Mouse (Mus musculus): Measurements from ENCODE around the gene Plppr5. TPM values are rescaled to one million over a fixed set of nuclear protein-coding genes. Genes with fewer than 3 reads are reported as not detected.

The Plppr5 gene
- polyA plus RNA-seq (2016; fragmentation: Nextera tagmentation; extraction: Ambion mirVana): 0.62 and 0.78 TPM in 2 replicates

DNA sequence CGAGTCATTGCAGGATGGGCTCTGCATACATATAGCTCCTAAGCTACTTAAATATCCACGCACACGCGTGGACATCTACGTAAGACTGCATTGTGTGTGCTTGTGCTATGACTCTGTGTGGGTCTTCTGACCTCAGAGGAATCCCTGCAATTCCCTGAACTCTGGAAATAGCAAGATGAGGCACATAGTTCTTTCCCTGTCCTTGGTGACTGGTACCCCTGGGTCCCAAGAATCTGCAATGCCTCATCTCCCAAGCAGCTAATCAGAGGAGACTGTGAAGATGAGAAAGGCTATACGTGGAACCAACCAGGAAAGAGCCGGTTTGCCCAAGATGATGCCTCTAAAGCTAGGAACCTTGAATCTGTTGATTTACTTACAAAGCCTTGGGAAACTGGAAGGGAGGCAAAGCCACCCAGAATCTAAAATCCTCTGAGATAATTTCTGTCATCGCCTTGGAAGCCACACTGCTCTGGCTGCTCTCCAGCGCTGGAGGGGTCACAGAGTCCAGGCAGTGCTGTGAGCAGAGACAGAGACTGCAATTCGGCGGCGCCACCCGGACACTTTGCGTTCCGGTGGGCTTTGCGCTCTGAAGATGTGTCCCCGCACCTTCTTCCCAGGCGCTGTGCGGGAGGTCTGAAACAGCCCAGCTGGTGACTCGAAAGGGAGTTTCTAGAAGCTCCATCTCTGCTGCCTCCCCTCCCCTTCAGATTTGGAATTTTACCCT is at the start of gene Plppr5:
Gene Plppr5 (plus strand): TSS at position 308 of the 724 bp plus-strand sequence.
- Histone ChIP-seq H3K4me3 (peak within 1 kb of the TSS; percentile 73), H3K4me1 (peaks cover 11% of the 10 kb centered on the region), H3K4me2 (replicated peaks) (peak within 1 kb of the TSS; percentile 97), H3K27me3 (peaks cover 23% of the 10 kb centered on the region), H3K27ac (peak within 1 kb of the TSS; percentile 41; the same call in 1 of the 2 replicates), H3K9ac (peak within 1 kb of the TSS; percentile 80), H3K36me3 (no peaks in the 10 kb centered on the region), H3K9me3 (replicated peaks) (no peaks in the 10 kb centered on the region)
- ATAC-seq (ENCODE audit: low FRiP score): peak; percentile 65
- WGBS: 24% methylated on average over 20 of the region's 20 CpGs

DNA sequence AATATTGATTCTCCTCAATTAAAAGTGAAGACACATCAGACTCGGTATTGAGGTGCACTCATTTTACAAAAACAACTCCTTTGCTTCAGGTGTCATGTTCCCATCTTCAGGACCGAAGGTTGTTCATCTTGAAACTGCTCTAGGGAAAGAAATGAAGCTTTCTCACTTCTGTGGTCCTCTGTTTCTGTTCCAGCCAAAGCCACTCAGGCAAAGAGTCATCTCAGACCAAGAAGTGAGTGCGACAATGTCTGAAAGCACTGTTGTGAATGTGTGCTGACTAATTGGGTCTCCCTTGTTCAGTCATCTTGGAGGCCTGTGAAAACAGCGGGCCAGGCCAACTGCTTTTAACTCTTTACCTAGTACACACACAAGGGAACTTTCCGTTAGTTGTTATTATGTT is 24.7 kb upstream of the Plppr5 start:
- 87% methylated on average over 5 of the region's 5 CpGs for WGBS
- H3K9me3 ChIP-seq (replicated peaks): no peaks in the 10 kb centered on the region
- no peaks in the 10 kb centered on the region for H3K36me3 ChIP-seq
- no peak overlapping the region for H3K4me3 ChIP-seq
- H3K4me2 ChIP-seq (replicated peaks): no peak overlapping the region
- ATAC-seq (ENCODE audit: low FRiP score): no peak
- H3K27ac ChIP-seq: no peak overlapping the region
- no peaks in the 10 kb centered on the region for H3K27me3 ChIP-seq
- no peaks in the 10 kb centered on the region for H3K4me1 ChIP-seq
- no peak overlapping the region for H3K9ac ChIP-seq

- no peak overlapping the region for H3K4me2 ChIP-seq (replicated peaks)
- H3K27me3 ChIP-seq: no peaks in the 10 kb centered on the region
- no peak overlapping the region for H3K4me3 ChIP-seq
- WGBS: 92% methylated on average over 4 of the region's 4 CpGs
- H3K36me3 ChIP-seq: no peaks in the 10 kb centered on the region
- ATAC-seq (ENCODE audit: low FRiP score): no peak
- H3K4me1 ChIP-seq: no peaks in the 10 kb centered on the region
- H3K9ac ChIP-seq: no peak overlapping the region
- H3K27ac ChIP-seq: no peak overlapping the region
- H3K9me3 ChIP-seq (replicated peaks): no peaks in the 10 kb centered on the region
These were observed 24.1 kb upstream of the Plppr5 start for GRCm38 (mm10) chr3:117550526-117550925.

DNA sequence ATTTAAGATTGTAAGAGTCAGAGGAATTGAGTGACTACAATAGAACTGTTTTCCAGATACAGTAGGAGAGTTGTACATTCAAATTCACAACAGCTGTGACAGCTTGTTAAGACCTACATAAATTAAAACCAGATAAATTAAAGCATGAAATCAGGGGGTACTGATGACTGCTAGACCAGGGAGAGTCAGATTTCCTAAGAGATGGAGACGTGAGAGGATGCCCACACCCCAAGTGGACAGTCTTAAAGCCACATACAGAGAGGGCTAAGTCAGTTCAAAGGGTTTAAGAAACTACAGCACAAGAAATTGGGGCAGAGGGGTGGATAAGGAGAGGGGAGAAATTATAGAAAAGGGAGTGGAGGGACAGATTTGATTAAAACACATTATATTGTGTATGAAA is 17.7 kb upstream of the Plppr5 start:
- H3K4me2 ChIP-seq (replicated peaks): no peak overlapping the region
- H3K27me3 ChIP-seq: no peaks in the 10 kb centered on the region
- H3K4me3 ChIP-seq: no peak overlapping the region
- no peaks in the 10 kb centered on the region for H3K36me3 ChIP-seq
- H3K4me1 ChIP-seq: no peaks in the 10 kb centered on the region
- no peak overlapping the region for H3K9ac ChIP-seq
- no peaks in the 10 kb centered on the region for H3K9me3 ChIP-seq (replicated peaks)
- H3K27ac ChIP-seq: no peak overlapping the region
- peak; percentile 40; the same call in 1 of the 2 replicates for ATAC-seq (ENCODE audit: low FRiP score)
- 37% methylated on average over 1 of the region's 1 CpGs for WGBS

DNA sequence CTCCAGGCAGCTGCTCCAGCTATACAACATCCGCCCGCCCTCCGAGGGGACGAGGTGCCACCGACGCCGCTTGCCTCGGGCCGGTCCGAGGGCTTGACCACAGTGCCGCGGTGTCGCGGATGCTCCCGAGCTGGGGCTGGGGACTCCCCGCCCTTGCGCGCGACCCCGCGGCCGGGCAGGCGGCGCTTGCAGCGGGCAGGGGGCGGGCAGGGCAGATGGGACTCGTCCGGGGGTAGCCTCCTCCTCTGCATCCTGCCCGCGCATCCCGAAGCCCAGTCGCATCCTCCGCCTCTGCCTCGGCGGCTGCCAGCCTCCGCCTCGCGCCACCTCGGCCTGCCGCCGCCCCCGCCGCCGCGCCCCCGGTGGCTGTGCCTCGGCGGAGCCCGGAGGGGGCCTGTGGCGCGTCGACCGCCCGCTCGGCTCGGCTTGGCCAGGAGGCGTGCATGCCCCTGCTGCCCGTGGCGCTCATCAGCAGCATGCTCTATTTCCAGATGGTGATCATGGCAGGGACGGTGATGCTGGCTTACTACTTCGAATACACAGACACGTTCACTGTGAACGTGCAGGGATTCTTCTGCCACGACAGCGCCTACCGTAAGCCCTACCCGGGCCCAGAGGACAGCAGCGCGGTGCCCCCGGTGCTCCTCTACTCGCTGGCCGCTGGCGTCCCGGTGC is 754 bp downstream of the Plppr5 start:
- Histone ChIP-seq H3K4me2 (replicated peaks) (peak overlapping the region; percentile 97), H3K9ac (peak overlapping the region; percentile 80), H3K27ac (peak overlapping the region; percentile 41; the same call in 1 of the 2 replicates), H3K4me1 (peaks cover 11% of the 10 kb centered on the region), H3K9me3 (replicated peaks) (no peaks in the 10 kb centered on the region), H3K27me3 (peaks cover 23% of the 10 kb centered on the region), H3K36me3 (no peaks in the 10 kb centered on the region), H3K4me3 (peak overlapping the region; percentile 73)
- under 1% methylated on average over 74 of the region's 74 CpGs for WGBS
- ATAC-seq (ENCODE audit: low FRiP score): peak; percentile 93

- WGBS: 17% methylated on average over 3 of the region's 3 CpGs
- ATAC-seq (ENCODE audit: low FRiP score): no peak; the same call in 1 of the 2 replicates
- Histone ChIP-seq H3K9ac (peak overlapping the region; percentile 80), H3K9me3 (replicated peaks) (no peaks in the 10 kb centered on the region), H3K4me2 (replicated peaks) (peak overlapping the region; percentile 97), H3K4me1 (peaks cover 11% of the 10 kb centered on the region), H3K27me3 (peaks cover 23% of the 10 kb centered on the region), H3K36me3 (no peaks in the 10 kb centered on the region), H3K4me3 (peak overlapping the region; percentile 73), H3K27ac (no peak overlapping the region)
These were observed 1.3 kb downstream of the Plppr5 start for GRCm38 (mm10) chr3:117575928-117576254.

DNA sequence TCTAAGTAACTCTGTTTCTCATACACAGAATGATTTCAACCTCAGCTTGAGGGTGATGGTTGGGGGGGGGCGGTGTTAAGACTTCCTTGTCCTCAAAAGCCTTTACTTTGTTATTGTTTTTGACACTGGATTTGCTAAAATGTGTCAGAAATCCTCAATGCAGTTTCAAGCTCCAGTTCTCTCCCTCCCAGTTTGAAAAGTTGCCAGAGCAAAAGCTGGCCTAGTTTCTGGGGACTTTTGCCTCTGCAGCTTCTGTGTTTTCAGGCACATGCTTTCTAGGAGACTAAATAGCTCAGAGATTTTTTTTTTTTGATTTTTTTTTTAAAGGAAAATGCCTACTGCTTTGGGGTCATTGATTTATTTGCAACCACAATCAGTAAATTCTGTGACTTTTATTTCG is 2.7 kb downstream of the Plppr5 start:
- no peak overlapping the region for H3K9ac ChIP-seq
- H3K4me3 ChIP-seq: no peak overlapping the region
- no peaks in the 10 kb centered on the region for H3K36me3 ChIP-seq
- H3K4me1 ChIP-seq: peaks cover 11% of the 10 kb centered on the region
- no peaks in the 10 kb centered on the region for H3K9me3 ChIP-seq (replicated peaks)
- no peak for ATAC-seq (ENCODE audit: low FRiP score)
- no peak overlapping the region for H3K27ac ChIP-seq
- peaks cover 23% of the 10 kb centered on the region for H3K27me3 ChIP-seq
- 98% methylated on average over 2 of the region's 2 CpGs for WGBS
- H3K4me2 ChIP-seq (replicated peaks): no peak overlapping the region

DNA sequence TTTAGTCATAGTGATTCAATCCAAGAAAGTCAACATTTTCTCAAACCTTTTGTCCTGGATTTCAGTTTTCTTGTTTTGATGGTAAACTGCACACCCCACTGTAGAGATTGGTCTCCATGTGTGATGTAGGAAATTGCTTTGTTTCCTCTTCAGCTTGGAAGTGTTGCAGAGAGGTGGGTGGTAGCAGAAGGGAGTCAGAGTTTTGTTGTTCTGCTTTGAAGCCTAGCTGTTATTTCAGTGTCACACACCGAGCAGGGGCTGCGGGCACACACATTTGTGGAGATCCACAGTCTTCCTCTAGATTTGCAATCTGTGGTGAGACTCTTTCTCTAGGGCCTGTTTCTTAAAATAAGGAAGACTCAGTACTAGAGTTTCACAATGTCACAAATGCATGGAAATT is 8.0 kb downstream of the Plppr5 start:
- Histone ChIP-seq H3K4me2 (replicated peaks) (no peak overlapping the region), H3K9me3 (replicated peaks) (no peaks in the 10 kb centered on the region), H3K27ac (no peak overlapping the region), H3K4me3 (no peak overlapping the region), H3K36me3 (no peaks in the 10 kb centered on the region), H3K4me1 (no peaks in the 10 kb centered on the region), H3K9ac (no peak overlapping the region), H3K27me3 (no peaks in the 10 kb centered on the region)
- 83% methylated on average over 2 of the region's 2 CpGs for WGBS
- ATAC-seq (ENCODE audit: low FRiP score): no peak

GRCm38 (mm10) chr3:117602404-117602803 is 27.8 kb downstream of the Plppr5 start:
- no peak for ATAC-seq (ENCODE audit: low FRiP score)
- H3K27ac ChIP-seq: no peak overlapping the region
- no peak overlapping the region for H3K9ac ChIP-seq
- no peaks in the 10 kb centered on the region for H3K4me1 ChIP-seq
- no peaks in the 10 kb centered on the region for H3K27me3 ChIP-seq
- H3K36me3 ChIP-seq: no peaks in the 10 kb centered on the region
- no peaks in the 10 kb centered on the region for H3K9me3 ChIP-seq (replicated peaks)
- no peak overlapping the region for H3K4me2 ChIP-seq (replicated peaks)
- H3K4me3 ChIP-seq: no peak overlapping the region
- 64% methylated on average over 1 of the region's 1 CpGs for WGBS

DNA sequence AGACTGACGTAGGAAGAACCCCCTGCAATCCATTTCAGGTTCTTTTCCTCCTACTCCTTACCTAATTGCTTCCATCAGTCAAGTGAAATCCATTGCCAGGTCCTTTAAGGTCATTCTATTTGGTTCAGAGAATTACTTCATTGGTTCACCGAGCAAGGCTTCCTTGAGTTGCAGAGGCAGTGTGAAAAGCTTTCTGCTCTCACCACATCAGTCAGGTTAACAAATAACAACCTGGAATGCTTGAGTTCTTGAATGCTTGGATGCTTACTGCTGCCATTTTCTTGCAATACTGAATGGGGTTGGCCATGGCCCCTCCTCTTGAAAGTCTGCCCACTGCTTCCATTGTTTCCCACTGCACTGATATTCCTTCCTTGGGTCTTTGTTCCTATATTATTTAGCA is 28.8 kb downstream of the Plppr5 start:
- no peaks in the 10 kb centered on the region for H3K27me3 ChIP-seq
- H3K4me2 ChIP-seq (replicated peaks): no peak overlapping the region
- WGBS: 55% methylated on average over 2 of the region's 2 CpGs
- no peak overlapping the region for H3K9ac ChIP-seq
- no peak overlapping the region for H3K27ac ChIP-seq
- no peak for ATAC-seq (ENCODE audit: low FRiP score)
- H3K4me1 ChIP-seq: no peaks in the 10 kb centered on the region
- H3K9me3 ChIP-seq (replicated peaks): no peaks in the 10 kb centered on the region
- H3K36me3 ChIP-seq: no peaks in the 10 kb centered on the region
- no peak overlapping the region for H3K4me3 ChIP-seq

DNA sequence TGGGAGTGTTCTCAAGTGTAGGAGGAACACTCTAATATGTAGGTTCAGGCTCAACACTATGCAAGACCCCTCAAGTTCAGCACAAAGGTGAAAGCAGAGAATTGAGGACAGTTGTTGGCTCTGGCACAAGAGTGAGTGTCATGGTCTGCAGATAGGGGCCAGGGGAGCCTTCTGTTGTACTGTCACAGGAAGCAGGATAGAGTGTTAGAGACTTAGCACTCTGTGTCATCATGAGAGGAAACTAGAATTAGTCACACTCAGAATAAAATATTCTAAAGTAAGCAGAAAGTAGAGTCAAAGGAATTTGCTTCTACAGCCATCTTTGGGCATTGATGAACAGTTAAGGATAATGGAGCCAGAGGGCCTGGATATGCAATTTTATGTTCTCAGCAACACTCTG is 31.7 kb downstream of the Plppr5 start:
- no peak for ATAC-seq (ENCODE audit: low FRiP score)
- Histone ChIP-seq H3K27me3 (no peaks in the 10 kb centered on the region), H3K27ac (no peak overlapping the region), H3K9ac (no peak overlapping the region), H3K36me3 (no peaks in the 10 kb centered on the region), H3K9me3 (replicated peaks) (no peaks in the 10 kb centered on the region), H3K4me1 (no peaks in the 10 kb centered on the region), H3K4me3 (no peak overlapping the region), H3K4me2 (replicated peaks) (no peak overlapping the region)

GRCm38 (mm10) chr3:117611453-117611852 is 36.8 kb downstream of the Plppr5 start:
- no peak for ATAC-seq (ENCODE audit: low FRiP score)
- H3K4me3 ChIP-seq: no peak overlapping the region
- WGBS: 84% methylated on average over 5 of the region's 5 CpGs
- no peaks in the 10 kb centered on the region for H3K9me3 ChIP-seq (replicated peaks)
- no peaks in the 10 kb centered on the region for H3K27me3 ChIP-seq
- no peaks in the 10 kb centered on the region for H3K4me1 ChIP-seq
- no peak overlapping the region for H3K4me2 ChIP-seq (replicated peaks)
- H3K27ac ChIP-seq: no peak overlapping the region
- no peak overlapping the region for H3K9ac ChIP-seq
- no peaks in the 10 kb centered on the region for H3K36me3 ChIP-seq

GRCm38 (mm10) chr3:117614856-117615255 is 40.2 kb downstream of the Plppr5 start:
- WGBS: 69% methylated on average over 1 of the region's 1 CpGs

More at GRCm38 (mm10) chr3:117614856-117615255, 40.2 kb downstream of the Plppr5 start:
- Histone ChIP-seq H3K27ac (no peak overlapping the region), H3K4me2 (replicated peaks) (no peak overlapping the region), H3K9me3 (replicated peaks) (no peaks in the 10 kb centered on the region), H3K27me3 (no peaks in the 10 kb centered on the region), H3K4me3 (no peak overlapping the region), H3K9ac (no peak overlapping the region), H3K4me1 (no peaks in the 10 kb centered on the region), H3K36me3 (no peaks in the 10 kb centered on the region)
- ATAC-seq (ENCODE audit: low FRiP score): no peak
